Mouse (Mus musculus) midbrain, embryonic 15.5 days (tissue): ENCODE measurements around the gene Chrnb2. TPM values are rescaled to one million over a fixed set of nuclear protein-coding genes. Genes with fewer than 3 reads are reported as not detected.
A peak's percentile ranks its signal among the peaks of the same experiment; 100 is the strongest.

ENCODE experiments used
- ATAC-seq: fragments of 200-750 bp; cut with Nextera tagmentation; replicated peaks from 2 replicates; pipeline ENCODE4 v1.8.0; 2017; ENCODE audit warnings: moderate TSS enrichment
- H3K27ac ChIP-seq: fragments of 300-500 bp; sonication (generic); 2 replicates; pipeline ENCODE4 v1.5.1; 2015; ENCODE audit warnings: mild to moderate bottlenecking, inconsistent platforms
- H3K27me3 ChIP-seq: fragments of 300-500 bp; sonication (generic); replicated peaks from 2 replicates; pipeline ENCODE4 v1.6.1; 2015; ENCODE audit warnings: inconsistent platforms
- H3K36me3 ChIP-seq: fragments of 300-500 bp; sonication (generic); replicated peaks from 2 replicates; pipeline ENCODE4 v1.6.1; 2015; ENCODE audit warnings: inconsistent platforms
- H3K4me1 ChIP-seq: fragments of 300-500 bp; sonication (generic); 2 replicates; pipeline ENCODE4 v1.6.1; 2015; ENCODE audit warnings: inconsistent platforms
- H3K4me2 ChIP-seq: fragments of 300-500 bp; sonication (generic); 2 replicates; pipeline ENCODE4 v1.6.1; 2015; ENCODE audit warnings: inconsistent platforms, mild to moderate bottlenecking, moderate library complexity
- H3K4me3 ChIP-seq: fragments of 300-500 bp; sonication (generic); 2 replicates; pipeline ENCODE4 v1.5.1; 2015; ENCODE audit warnings: mild to moderate bottlenecking, inconsistent platforms
- H3K9ac ChIP-seq: fragments of 300-500 bp; sonication (generic); 2 replicates; pipeline ENCODE4 v1.6.1; 2015; ENCODE audit warnings: mild to moderate bottlenecking, inconsistent platforms
- H3K9me3 ChIP-seq: fragments of 300-500 bp; sonication (generic); 2 replicates; pipeline ENCODE4 v1.6.1; 2016; ENCODE audit warnings: inconsistent platforms
- WGBS: fragments of 180-500 bp; shearing (Covaris S2); methylation state at CpG from one replicate; pipeline ENCODE4 v1.1.7; 2015; ENCODE audit warnings: mixed read lengths; 5-methylcytosine and 5-hydroxymethylcytosine counted together
- polyA plus RNA-seq: library from polyadenylated mRNA; unstranded; fragments of >200 nt; fragmentation: Nextera tagmentation; extraction: Ambion mirVana; gene quantifications from 2 replicates; pipeline ENCODE4 v1.2.1, GENCODE M21; 2015

The Chrnb2 gene
- polyA plus RNA-seq, 1 experiment from 2014 or later: 33.4 TPM

- Histone ChIP-seq H3K27me3 (no peaks in the 10 kb centered on the region), H3K9ac (no peak overlapping the region), H3K36me3 (no peaks in the 10 kb centered on the region), H3K4me1 (no peaks in the 10 kb centered on the region), H3K9me3 (no peaks in the 10 kb centered on the region), H3K4me3 (no peak overlapping the region), H3K27ac (no peak overlapping the region), H3K4me2 (no peak overlapping the region)
- 9% methylated on average over 13 of the region's 13 CpGs for WGBS
- no peak for ATAC-seq
Measured at GRCm38 (mm10) chr3:89799476-89799875, 35.0 kb upstream of the Chrnb2 start.

GRCm38 (mm10) chr3:89798518-89798917 is 34.1 kb upstream of the Chrnb2 start:
- Histone ChIP-seq H3K4me1 (no peaks in the 10 kb centered on the region), H3K27ac (no peak overlapping the region), H3K27me3 (no peaks in the 10 kb centered on the region), H3K4me3 (no peak overlapping the region), H3K9me3 (no peaks in the 10 kb centered on the region), H3K9ac (no peak overlapping the region), H3K4me2 (no peak overlapping the region), H3K36me3 (no peaks in the 10 kb centered on the region)
- WGBS: 91% methylated on average over 3 of the region's 3 CpGs
- ATAC-seq: no peak

DNA sequence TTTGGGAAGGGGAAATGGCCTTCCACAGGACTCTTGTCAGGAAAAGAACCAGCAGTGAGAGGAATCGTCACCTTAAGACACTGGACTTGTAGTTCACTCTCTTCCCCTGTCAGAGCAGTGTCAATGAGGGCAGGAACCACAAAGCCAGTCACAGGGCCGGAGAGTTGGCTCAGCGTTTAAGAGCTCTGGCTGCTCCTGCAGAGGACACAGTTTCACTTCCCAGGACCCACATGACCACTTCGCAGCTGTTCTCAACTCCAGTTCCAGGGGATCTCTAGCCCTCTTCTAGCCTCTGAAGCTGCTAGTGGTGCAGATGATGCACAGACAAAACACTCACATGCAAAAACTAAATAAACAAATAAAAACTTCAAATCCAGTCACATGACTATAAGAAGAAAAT is 31.9 kb upstream of the Chrnb2 start:
- H3K27ac ChIP-seq: no peak overlapping the region
- 56% methylated on average over 4 of the region's 4 CpGs for WGBS
- no peak overlapping the region for H3K4me3 ChIP-seq
- H3K36me3 ChIP-seq: no peaks in the 10 kb centered on the region
- no peaks in the 10 kb centered on the region for H3K27me3 ChIP-seq
- H3K9me3 ChIP-seq: no peaks in the 10 kb centered on the region
- no peak overlapping the region for H3K9ac ChIP-seq
- ATAC-seq: no peak
- no peak overlapping the region for H3K4me2 ChIP-seq
- H3K4me1 ChIP-seq: no peaks in the 10 kb centered on the region

DNA sequence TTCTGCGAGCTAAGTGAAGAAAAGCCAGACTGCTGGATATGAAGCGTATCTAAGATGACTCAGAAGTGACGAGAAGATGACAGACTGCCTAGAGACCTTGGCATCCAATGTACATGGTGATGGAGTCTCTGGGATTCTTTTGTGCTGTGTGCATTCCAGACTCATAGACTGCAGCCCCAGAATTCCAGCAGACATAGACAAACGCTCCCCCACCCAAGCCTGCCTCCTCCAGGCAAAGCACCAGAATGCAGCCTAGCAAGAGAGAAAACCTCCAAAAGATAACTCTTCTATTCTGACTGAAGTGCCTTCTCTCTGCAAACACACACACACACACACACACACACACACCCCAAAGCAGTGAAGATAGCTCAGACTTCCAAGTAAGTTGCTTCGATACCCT is 31.3 kb upstream of the Chrnb2 start:
- H3K4me1 ChIP-seq: no peaks in the 10 kb centered on the region
- 71% methylated on average over 5 of the region's 5 CpGs for WGBS
- no peak for ATAC-seq
- H3K27me3 ChIP-seq: no peaks in the 10 kb centered on the region
- no peaks in the 10 kb centered on the region for H3K36me3 ChIP-seq
- no peaks in the 10 kb centered on the region for H3K9me3 ChIP-seq
- H3K27ac ChIP-seq: no peak overlapping the region
- no peak overlapping the region for H3K4me3 ChIP-seq
- H3K9ac ChIP-seq: no peak overlapping the region
- no peak overlapping the region for H3K4me2 ChIP-seq

DNA sequence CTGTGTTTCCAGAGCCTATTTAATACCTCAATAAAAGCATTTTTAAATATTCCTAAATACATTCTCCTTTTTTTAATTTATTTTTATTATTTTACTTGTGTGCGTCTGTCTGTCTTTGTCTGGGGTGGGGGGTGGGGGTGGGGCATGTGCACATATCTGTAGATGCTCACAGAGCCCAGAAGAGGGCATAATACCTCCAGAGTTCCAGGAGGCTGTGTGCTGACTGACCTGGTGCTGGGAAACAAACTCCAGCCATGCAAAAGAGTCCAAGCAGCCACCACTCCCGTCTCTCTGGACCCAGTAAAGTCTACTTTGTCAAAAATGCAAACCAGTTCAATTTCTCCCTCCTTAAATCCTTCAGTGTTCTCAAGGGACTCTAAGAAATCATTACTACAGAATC is 30.2 kb upstream of the Chrnb2 start:
- no peak for ATAC-seq
- no peaks in the 10 kb centered on the region for H3K9me3 ChIP-seq
- H3K4me3 ChIP-seq: no peak overlapping the region
- no peak overlapping the region for H3K27ac ChIP-seq
- no peak overlapping the region for H3K4me2 ChIP-seq
- no peaks in the 10 kb centered on the region for H3K4me1 ChIP-seq
- no peaks in the 10 kb centered on the region for H3K36me3 ChIP-seq
- H3K27me3 ChIP-seq: no peaks in the 10 kb centered on the region
- no peak overlapping the region for H3K9ac ChIP-seq
- WGBS: 49% methylated on average over 2 of the region's 2 CpGs

DNA sequence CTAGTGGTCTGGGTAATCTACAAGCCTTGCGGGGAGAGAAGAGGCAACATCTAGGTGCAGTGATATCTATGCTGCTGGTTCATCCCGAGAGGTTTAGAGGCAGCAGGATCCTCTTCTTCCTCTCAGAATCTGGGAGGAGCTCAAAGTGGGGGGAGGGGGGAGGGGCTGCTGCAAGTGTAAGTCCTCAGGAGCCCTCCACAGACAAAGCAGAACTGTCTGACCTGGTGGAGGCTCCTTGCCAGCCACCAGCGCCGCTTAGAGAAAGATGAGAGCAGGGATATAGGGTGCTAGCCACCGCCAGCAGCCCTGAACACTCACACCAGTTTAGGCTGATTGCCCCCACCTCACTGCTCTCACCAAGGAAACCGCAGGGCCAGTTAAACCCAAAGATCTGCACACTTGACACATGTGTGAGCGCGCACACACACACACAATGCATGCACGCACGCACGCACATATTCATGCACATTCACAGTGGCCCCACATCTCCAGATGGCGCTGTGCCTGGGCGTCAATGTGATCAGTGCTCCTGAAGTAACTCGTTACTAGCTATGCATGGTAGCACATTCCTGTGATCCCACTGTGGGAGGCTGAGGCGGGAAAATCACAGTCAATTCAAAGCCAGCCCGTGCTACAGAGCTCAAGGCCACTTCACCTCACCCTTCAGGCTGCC is 24.4 kb upstream of the Chrnb2 start:
- WGBS: 73% methylated on average over 16 of the region's 16 CpGs
- no peak overlapping the region for H3K4me2 ChIP-seq
- H3K9ac ChIP-seq: no peak overlapping the region
- H3K27ac ChIP-seq: no peak overlapping the region
- ATAC-seq: no peak
- H3K4me3 ChIP-seq: no peak overlapping the region
- H3K9me3 ChIP-seq: no peaks in the 10 kb centered on the region
- no peaks in the 10 kb centered on the region for H3K27me3 ChIP-seq
- no peaks in the 10 kb centered on the region for H3K36me3 ChIP-seq
- no peaks in the 10 kb centered on the region for H3K4me1 ChIP-seq

GRCm38 (mm10) chr3:89786275-89786674 is 21.8 kb upstream of the Chrnb2 start:
- Histone ChIP-seq H3K27ac (no peak overlapping the region), H3K36me3 (peaks cover 22% of the 10 kb centered on the region), H3K27me3 (no peaks in the 10 kb centered on the region), H3K9me3 (no peaks in the 10 kb centered on the region), H3K4me2 (no peak overlapping the region), H3K4me3 (no peak overlapping the region), H3K9ac (no peak overlapping the region), H3K4me1 (no peaks in the 10 kb centered on the region)
- 76% methylated on average over 6 of the region's 6 CpGs for WGBS
- no peak for ATAC-seq

- Histone ChIP-seq H3K9me3 (no peaks in the 10 kb centered on the region), H3K36me3 (peaks cover 33% of the 10 kb centered on the region), H3K4me1 (no peaks in the 10 kb centered on the region), H3K9ac (no peak overlapping the region), H3K4me2 (no peak overlapping the region), H3K27ac (no peak overlapping the region), H3K27me3 (no peaks in the 10 kb centered on the region), H3K4me3 (no peak overlapping the region)
- ATAC-seq: 0 out of 2 replicates have a peak, but pooled peaks have one; percentile 30
- WGBS: 26% methylated on average over 11 of the region's 11 CpGs
Measured at GRCm38 (mm10) chr3:89784991-89785753, 20.7 kb upstream of the Chrnb2 start.

GRCm38 (mm10) chr3:89781640-89782039 is 17.2 kb upstream of the Chrnb2 start:
- no peak overlapping the region for H3K4me3 ChIP-seq
- 90% methylated on average over 5 of the region's 5 CpGs for WGBS
- no peak for ATAC-seq

DNA sequence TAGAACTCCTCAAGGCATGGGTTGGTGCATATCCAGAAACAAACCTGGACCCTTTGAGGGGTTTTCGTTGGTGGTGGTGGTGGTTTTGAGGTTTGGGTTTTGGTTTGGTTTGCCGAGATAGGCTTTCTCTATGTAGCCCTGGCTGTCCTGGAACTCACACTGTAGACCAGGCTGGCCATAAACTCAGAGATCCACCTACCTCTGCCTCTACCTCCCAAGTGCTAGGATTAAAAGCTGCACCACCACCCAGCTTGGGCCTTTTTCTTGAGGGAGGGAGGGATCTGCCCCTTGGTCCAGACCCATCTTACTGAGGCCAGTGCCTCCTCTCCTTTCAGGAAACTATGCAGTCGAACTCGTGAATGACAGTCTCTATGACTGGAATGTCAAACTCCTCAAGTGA is 15.7 kb upstream of the Chrnb2 start:
- Histone ChIP-seq H3K4me3 (no peak overlapping the region), H3K27me3 (no peaks in the 10 kb centered on the region), H3K9me3 (no peaks in the 10 kb centered on the region), H3K4me1 (peaks cover 11% of the 10 kb centered on the region), H3K9ac (no peak overlapping the region), H3K4me2 (no peak overlapping the region), H3K27ac (no peak overlapping the region), H3K36me3 (peaks cover 59% of the 10 kb centered on the region)
- ATAC-seq: no peak
- 91% methylated on average over 4 of the region's 4 CpGs for WGBS

More at GRCm38 (mm10) chr3:89781640-89782039, 17.2 kb upstream of the Chrnb2 start:
- H3K9ac ChIP-seq: no peak overlapping the region
- no peak overlapping the region for H3K27ac ChIP-seq
- no peak overlapping the region for H3K4me2 ChIP-seq
- H3K9me3 ChIP-seq: no peaks in the 10 kb centered on the region
- peaks cover 56% of the 10 kb centered on the region for H3K36me3 ChIP-seq
- H3K27me3 ChIP-seq: no peaks in the 10 kb centered on the region
- no peaks in the 10 kb centered on the region for H3K4me1 ChIP-seq

DNA sequence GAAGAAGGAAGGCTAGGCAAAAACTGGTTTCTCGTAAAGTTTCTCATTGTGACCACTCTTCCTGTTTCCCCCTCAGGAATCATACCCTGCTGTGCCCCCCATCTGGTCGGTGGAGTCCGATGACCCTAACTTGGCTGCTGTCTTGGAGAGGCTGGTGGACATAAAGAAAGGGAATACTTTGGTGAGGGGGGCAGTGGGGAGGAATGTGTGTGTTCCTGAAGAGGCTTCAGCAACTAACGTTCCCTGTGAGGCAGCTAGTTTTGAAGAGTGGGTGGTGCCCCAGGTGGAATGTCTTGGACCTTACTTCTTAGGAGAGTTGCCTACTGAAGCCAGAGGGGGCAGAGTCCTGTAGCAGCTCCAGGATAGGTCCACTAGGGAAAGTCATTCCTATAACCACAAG is 11.6 kb upstream of the Chrnb2 start:
- Histone ChIP-seq H3K9ac (no peak overlapping the region), H3K9me3 (no peaks in the 10 kb centered on the region), H3K36me3 (peaks cover 35% of the 10 kb centered on the region), H3K27me3 (no peaks in the 10 kb centered on the region), H3K4me3 (no peak overlapping the region), H3K4me2 (no peak overlapping the region), H3K4me1 (peaks cover 36% of the 10 kb centered on the region), H3K27ac (no peak overlapping the region)
- ATAC-seq: no peak
- WGBS: 83% methylated on average over 4 of the region's 4 CpGs

GRCm38 (mm10) chr3:89774236-89774960 is 10.0 kb upstream of the Chrnb2 start:
- H3K36me3 ChIP-seq: peaks cover 19% of the 10 kb centered on the region
- no peak for ATAC-seq
- no peaks in the 10 kb centered on the region for H3K27me3 ChIP-seq

More at GRCm38 (mm10) chr3:89774236-89774960, 10.0 kb upstream of the Chrnb2 start:
- Histone ChIP-seq H3K9me3 (no peaks in the 10 kb centered on the region), H3K4me3 (peak overlapping the region; percentile 93), H3K4me2 (peak overlapping the region; percentile 88), H3K27ac (peak overlapping the region; percentile 95), H3K9ac (peak overlapping the region; percentile 97), H3K4me1 (peaks cover 43% of the 10 kb centered on the region)
- 55% methylated on average over 15 of the region's 15 CpGs for WGBS
